Mouse (Mus musculus): Measurements from ENCODE around the gene Trmt61a.
"Not testable (repeated sequence)": the region's sequence is repeated elsewhere in the genome, so short reads cannot be mapped to it uniquely, and the experiment has no call there.

Trmt61a gene

GRCm38 (mm10) chr12:111677882-111678669, at the start of gene Trmt61a:
Trmt61a (plus strand) TSS chr12:111678105.
- DNase-seq (ENCODE audit: low read depth, low spot score): peak; percentile 93

- DNase-seq (ENCODE audit: low read depth, low spot score): no peak
Observed at GRCm38 (mm10) chr12:111648061-111648645, 29.8 kb upstream of the Trmt61a start.

GRCm38 (mm10) chr12:111652953-111653352, 25.0 kb upstream of the Trmt61a start:
- no peak for DNase-seq (ENCODE audit: low read depth, low spot score)

GRCm38 (mm10) chr12:111653434-111653833, 24.5 kb upstream of the Trmt61a start:
- DNase-seq (ENCODE audit: low read depth, low spot score): peak; percentile 73

GRCm38 (mm10) chr12:111655695-111656094, 22.2 kb upstream of the Trmt61a start:
- DNase-seq (ENCODE audit: low read depth, low spot score): no peak

GRCm38 (mm10) chr12:111659331-111659730, 18.6 kb upstream of the Trmt61a start:
- no peak for DNase-seq (ENCODE audit: low read depth, low spot score)

- DNase-seq (ENCODE audit: low read depth, low spot score): no peak
Observed at GRCm38 (mm10) chr12:111660628-111661027, 17.3 kb upstream of the Trmt61a start.

GRCm38 (mm10) chr12:111661554-111661953, 16.4 kb upstream of the Trmt61a start:
- not testable (repeated sequence) for DNase-seq (ENCODE audit: low read depth, low spot score)

GRCm38 (mm10) chr12:111663228-111664143, 14.4 kb upstream of the Trmt61a start:
- no peak for DNase-seq (ENCODE audit: low read depth, low spot score)

GRCm38 (mm10) chr12:111664144-111664634, 13.7 kb upstream of the Trmt61a start:
- DNase-seq (ENCODE audit: low read depth, low spot score): peak; percentile 69

- DNase-seq (ENCODE audit: low read depth, low spot score): no peak
Observed at GRCm38 (mm10) chr12:111665041-111665880, 12.6 kb upstream of the Trmt61a start.

GRCm38 (mm10) chr12:111666380-111666779, 11.5 kb upstream of the Trmt61a start:
- DNase-seq (ENCODE audit: low read depth, low spot score): no peak

- DNase-seq (ENCODE audit: low read depth, low spot score): no peak
Observed at GRCm38 (mm10) chr12:111667421-111667820, 10.5 kb upstream of the Trmt61a start.

- peak; percentile 94 for DNase-seq (ENCODE audit: low read depth, low spot score)
Observed at GRCm38 (mm10) chr12:111668457-111668912, 9.4 kb upstream of the Trmt61a start.

- DNase-seq (ENCODE audit: low read depth, low spot score): no peak
Observed at GRCm38 (mm10) chr12:111669000-111669788, 8.7 kb upstream of the Trmt61a start.

GRCm38 (mm10) chr12:111669961-111670360, 7.9 kb upstream of the Trmt61a start:
- no peak for DNase-seq (ENCODE audit: low read depth, low spot score)

- no peak for DNase-seq (ENCODE audit: low read depth, low spot score)
Observed at GRCm38 (mm10) chr12:111670371-111670971, 7.4 kb upstream of the Trmt61a start.

GRCm38 (mm10) chr12:111670976-111671375, 6.9 kb upstream of the Trmt61a start:
- no peak for DNase-seq (ENCODE audit: low read depth, low spot score)

GRCm38 (mm10) chr12:111671431-111671902, 6.4 kb upstream of the Trmt61a start:
- no peak for DNase-seq (ENCODE audit: low read depth, low spot score)
